8 mouse cellular contexts compared by ENCODE assay signal in genomic region chr11:95688981-95689380, GRCm38 (mm10). TPM values are rescaled to one million over a fixed set of nuclear protein-coding genes. Genes with fewer than 3 reads are reported as not detected.
A peak's percentile ranks its signal among the peaks of the same experiment; 100 is the strongest.
DNase-seq lines count a peak whose midpoint lies in the region; ATAC-seq and TF ChIP-seq lines count a peak whose summit lies in the region.

No protein-coding gene starts in this region.

- no peaks in the 10 kb centered on the region for H3K79me2 ChIP-seq in liver, adult 2 months (ENCODE audit: control insufficient read depth, insufficient read depth, low read length)

- no peak overlapping the region for H3K4me2 ChIP-seq in midbrain, embryonic 11.5 days

- no peak for TF ChIP-seq CTCF in liver, adult 2 months (IDR thresholded peaks at IDR 0.05; ENCODE audit: low read depth, low read length)
- no peak for TF ChIP-seq CTCF in small intestine, adult 2 months (IDR thresholded peaks at IDR 0.05; ENCODE audit: extremely low read depth, insufficient read length, insufficient replicate concordance, low read depth, low read length)

- no peak overlapping the region for H3K9ac ChIP-seq in midbrain, embryonic 11.5 days (ENCODE audit: low read length)
- 0 out of 2 replicates have a peak overlapping the region, but pooled peaks have one; percentile 4 for H3K9ac ChIP-seq in liver, adult 2 months (ENCODE audit: low read depth, low read length)

- no peaks in the 10 kb centered on the region for H3K9me3 ChIP-seq in midbrain, embryonic 10.5 days (replicated peaks)
- no peaks in the 10 kb centered on the region for H3K9me3 ChIP-seq in midbrain, embryonic 11.5 days (ENCODE audit: control insufficient read depth, low read length)

- H3K4me1 ChIP-seq in midbrain, embryonic 10.5 days, result no peaks in the 10 kb centered on the region; the same call in 1 of the 2 replicates
- H3K4me1 ChIP-seq in midbrain, embryonic 11.5 days (ENCODE audit: control insufficient read depth, insufficient read depth, low read length), result no peaks in the 10 kb centered on the region
- no peaks in the 10 kb centered on the region; the same call in 1 of the 2 replicates for H3K4me1 ChIP-seq in liver, adult 2 months (ENCODE audit: control insufficient read depth, insufficient read depth, low read length)
- peaks cover 12% of the 10 kb centered on the region for H3K4me1 ChIP-seq in small intestine, adult 2 months (ENCODE audit: control insufficient read depth, insufficient read depth, insufficient read length, low read length)

- no peaks in the 10 kb centered on the region for H3K27me3 ChIP-seq in midbrain, embryonic 10.5 days (ENCODE audit: low read depth, poor library complexity, severe bottlenecking)
- no peaks in the 10 kb centered on the region for H3K27me3 ChIP-seq in midbrain, embryonic 11.5 days (ENCODE audit: control insufficient read depth, insufficient read depth, low read length)
- H3K27me3 ChIP-seq in liver, adult 2 months (ENCODE audit: control insufficient read depth, insufficient read depth, low read length), result no peaks in the 10 kb centered on the region
- no peaks in the 10 kb centered on the region for H3K27me3 ChIP-seq in small intestine, adult 2 months (ENCODE audit: control insufficient read depth, insufficient read depth, low read length)

- no peak for TF ChIP-seq POLR2A in liver, adult 2 months (IDR thresholded peaks at IDR 0.05; ENCODE audit: extremely low read depth, insufficient read depth, low read length)
- TF ChIP-seq POLR2A in small intestine, adult 2 months (IDR thresholded peaks at IDR 0.05; ENCODE audit: low read depth, low read length), result no peak

- ATAC-seq in midbrain, embryonic 11.5 days (ENCODE audit: low FRiP score), result no peak

- 75% methylated on average over 7 of the region's 7 CpGs for WGBS in midbrain, embryonic 10.5 days
- 84% methylated on average over 7 of the region's 7 CpGs for WGBS in midbrain, embryonic 11.5 days
- 54% methylated on average over 7 of the region's 7 CpGs for WGBS in liver, adult 2 months
- WGBS in small intestine, adult 2 months, result 39% methylated on average over 7 of the region's 7 CpGs

- no peak for DNase-seq in midbrain, embryonic 10.5 days (ENCODE audit: low spot score)
- DNase-seq in midbrain, embryonic 11.5 days (ENCODE audit: low spot score, missing footprints), result no peak
- DNase-seq in heart, adult 11 months, result peak; percentile 96
- no peak for DNase-seq in liver, adult 2 months (ENCODE audit: extremely low read depth, low read depth, low spot score)
- DNase-seq in layer of hippocampus, postnatal 14 days (ENCODE audit: low spot score in 2 of 2), result no peak
- DNase-seq in adrenal gland, postnatal 10 days, result no peak
- no peak for DNase-seq in cerebellum, postnatal 10 days

- H3K4me3 ChIP-seq in midbrain, embryonic 10.5 days, result no peak overlapping the region
- no peak overlapping the region for H3K4me3 ChIP-seq in midbrain, embryonic 11.5 days (ENCODE audit: low read depth, low read length)
- no peak overlapping the region for H3K4me3 ChIP-seq in liver, adult 2 months (ENCODE audit: insufficient read depth, low read depth, low read length)
- no peak overlapping the region for H3K4me3 ChIP-seq in small intestine, adult 2 months (ENCODE audit: low read depth, low read length)

- 0 out of 2 replicates have a peak overlapping the region, but pooled peaks have one; percentile 47 for H3K27ac ChIP-seq in midbrain, embryonic 10.5 days (replicated peaks)
- no peak overlapping the region for H3K27ac ChIP-seq in midbrain, embryonic 11.5 days (ENCODE audit: low read depth, low read length)
- peak overlapping the region; percentile 58 for H3K27ac ChIP-seq in liver, adult 2 months (replicated peaks; ENCODE audit: insufficient read depth, low read depth, low read length)
- H3K27ac ChIP-seq in small intestine, adult 2 months (ENCODE audit: insufficient read depth, low read depth, low read length), result peak overlapping the region; percentile 63

- H3K36me3 ChIP-seq in midbrain, embryonic 10.5 days, result no peaks in the 10 kb centered on the region
- no peaks in the 10 kb centered on the region for H3K36me3 ChIP-seq in midbrain, embryonic 11.5 days (ENCODE audit: control insufficient read depth, insufficient read depth, low read length)
- no peaks in the 10 kb centered on the region for H3K36me3 ChIP-seq in liver, adult 2 months (ENCODE audit: control insufficient read depth, insufficient read depth, low read length)
- no peaks in the 10 kb centered on the region for H3K36me3 ChIP-seq in small intestine, adult 2 months (ENCODE audit: control insufficient read depth, insufficient read depth, low read length)

RNA-seq across cellular contexts. Expression of gene Phb, which starts 22.2 kb away (rescaled TPM):
- 227 and 251 TPM in 2 replicates for polyA plus RNA-seq in midbrain, embryonic 10.5 days (2016; fragmentation: Nextera tagmentation; extraction: Ambion mirVana)
- 195 TPM in 2 replicates for polyA plus RNA-seq in midbrain, embryonic 11.5 days (2014; fragmentation: Nextera tagmentation; extraction: Ambion mirVana)
- 137 and 153 TPM in 2 replicates for total RNA-seq in liver, adult 2 months (2014; rRNA removed)
- 171 and 189 TPM in 2 replicates for polyA plus RNA-seq in liver, adult 2 months (2012; rRNA removed)
- 61.3 and 68.9 TPM in 2 replicates for polyA plus RNA-seq in small intestine, adult 2 months (2012; rRNA removed)
- total RNA-seq in layer of hippocampus, postnatal 14 days (2021), result 100 to 1,000 TPM in 1 of 2 experiments, 10 to 100 TPM in 1; 88.1 to 119 TPM
- total RNA-seq in adrenal gland, postnatal 10 days (2021), result 100 to 1,000 TPM; 341 to 361 TPM

RNA-seq across cellular contexts. Expression of gene Zfp652, which starts 23.5 kb away (rescaled TPM):
- 13.7 and 17.8 TPM in 2 replicates for polyA plus RNA-seq in midbrain, embryonic 10.5 days (2016; fragmentation: Nextera tagmentation; extraction: Ambion mirVana)
- polyA plus RNA-seq in midbrain, embryonic 11.5 days (2014; fragmentation: Nextera tagmentation; extraction: Ambion mirVana), result 10.2 and 10.4 TPM in 2 replicates
- 9.1 and 12.7 TPM in 2 replicates for total RNA-seq in liver, adult 2 months (2014; rRNA removed)
- polyA plus RNA-seq in liver, adult 2 months (2012; rRNA removed), result 10.5 and 11.1 TPM in 2 replicates
- polyA plus RNA-seq in small intestine, adult 2 months (2012; rRNA removed), result 12.4 and 25.1 TPM in 2 replicates
- 10 to 100 TPM; 48.7 to 49.6 TPM for total RNA-seq in layer of hippocampus, postnatal 14 days (2021)
- 10 to 100 TPM; 42.8 to 46.6 TPM for total RNA-seq in adrenal gland, postnatal 10 days (2021)

RNA-seq across cellular contexts. Expression of gene B130006D01Rik, which starts 34.4 kb away (rescaled TPM):
- 0.93 and 1.4 TPM in 2 replicates for polyA plus RNA-seq in midbrain, embryonic 10.5 days (2016; fragmentation: Nextera tagmentation; extraction: Ambion mirVana)
- polyA plus RNA-seq in midbrain, embryonic 11.5 days (2014; fragmentation: Nextera tagmentation; extraction: Ambion mirVana), result 0.39 and 1.1 TPM in 2 replicates
- 1.0 and 1.9 TPM in 2 replicates for total RNA-seq in liver, adult 2 months (2014; rRNA removed)
- 0.02 and 0.10 TPM in 2 replicates for polyA plus RNA-seq in liver, adult 2 months (2012; rRNA removed)
- 0.05 TPM in 1 of 2 replicates, not detected in the other for polyA plus RNA-seq in small intestine, adult 2 months (2012; rRNA removed)
- total RNA-seq in layer of hippocampus, postnatal 14 days (2021), result 1 to 10 TPM; 1.4 to 2.0 TPM
- total RNA-seq in adrenal gland, postnatal 10 days (2021), result 1 to 10 TPM in 1 of 2 experiments, under 1 TPM in 1; 0.27 to 1.3 TPM
